Mouse (Mus musculus) lung, adult 2 months (tissue): ENCODE measurements at regions not wholly inside any gene's neighbourhood (a gene's known extent, or its start where the extent isn't known, plus 50 kb on each side); places are given as distances from the start of the nearest gene placed in this dataset.

ENCODE experiments used
- CTCF ChIP-seq: fragments of 200-500 bp; IDR thresholded peaks from 2 replicates; pipeline ENCODE4 v1.5.1; 2011; ENCODE audit warnings: mild to moderate bottlenecking, low read length, control low read depth; ENCODE audit not compliant: insufficient read depth
- POLR2A ChIP-seq: fragments of 200-500 bp; IDR thresholded peaks from 2 replicates; pipeline ENCODE4 v1.6.1; 2011; ENCODE audit warnings: low read depth, mild to moderate bottlenecking, control low read depth, low read length, borderline replicate concordance; ENCODE audit errors: extremely low read depth

DNA sequence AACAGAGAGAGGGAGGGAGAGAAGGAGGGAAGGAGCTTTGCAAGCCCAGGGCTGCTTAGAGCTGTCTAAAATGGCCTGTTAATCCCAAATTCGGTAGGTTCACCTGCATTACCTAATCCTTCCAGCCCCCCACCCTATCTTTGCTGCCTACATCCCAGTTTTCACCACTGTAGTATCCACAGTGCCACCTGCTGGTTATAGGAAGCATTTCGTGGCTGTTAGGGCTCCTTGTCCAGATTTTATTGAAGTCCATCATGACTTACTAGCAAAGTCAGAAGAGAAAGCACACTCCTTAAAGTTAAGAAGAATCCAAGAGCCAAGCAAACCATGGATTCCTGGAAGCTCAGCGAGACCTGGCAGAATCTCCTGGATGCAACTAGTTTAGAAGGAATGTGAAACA lies 174.5 kb upstream of the Bmp4 start:
- TF ChIP-seq CTCF, result peak; percentile 21; the same call in 1 of the 2 replicates
- TF ChIP-seq POLR2A, result no peak
